Comparison of ENCODE assay signal across 23 mouse cellular contexts in the genomic region with DNA sequence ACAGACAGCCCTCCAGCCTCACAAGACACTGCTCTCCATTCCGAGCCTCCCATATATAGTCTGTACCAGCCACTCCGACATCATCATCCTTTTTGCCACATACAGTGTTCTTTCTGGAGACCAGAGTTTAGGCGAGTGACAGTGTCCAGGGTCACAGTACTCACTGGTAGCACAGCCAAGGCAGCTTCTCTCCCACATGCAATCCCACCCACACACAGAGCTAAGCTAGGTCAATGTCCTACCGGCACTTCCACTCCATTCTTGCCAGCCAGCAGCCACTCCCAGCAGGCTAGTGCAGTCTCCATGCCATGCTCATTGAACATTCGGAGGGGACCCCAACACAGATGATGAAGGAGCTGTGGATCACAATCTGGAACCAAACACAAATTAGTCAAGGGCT. TPM values are rescaled to one million over a fixed set of nuclear protein-coding genes. Genes with fewer than 3 reads are reported as not detected.
DNase-seq lines count a peak whose midpoint lies in the region; ATAC-seq and TF ChIP-seq lines count a peak whose summit lies in the region.
"Had no signal": no experiment of that assay in that cellular context is flagged by ENCODE, and none has a peak within 500 bp of the region (broad histone marks: within the 10 kb centered on the region; RNA-seq: fewer than 3 reads in every experiment).

No protein-coding gene starts in this region.

- H3K4me2 ChIP-seq in liver, embryonic 16.5 days (ENCODE audit: low read depth, low read length): no peak overlapping the region
- no peak overlapping the region for H3K4me2 ChIP-seq in liver, postnatal 0 days (ENCODE audit: low read depth, low read length)
- no peak overlapping the region for H3K4me2 ChIP-seq in liver, embryonic 12.5 days

- H3K27me3 ChIP-seq in liver, embryonic 16.5 days (ENCODE audit: control insufficient read depth, insufficient read depth, low read depth, low read length): no peaks in the 10 kb centered on the region
- H3K27me3 ChIP-seq in liver, postnatal 0 days (ENCODE audit: insufficient read depth, low read length): no peaks in the 10 kb centered on the region
- no peaks in the 10 kb centered on the region for H3K27me3 ChIP-seq in liver, embryonic 12.5 days (replicated peaks)
- H3K27me3 ChIP-seq: CH12.LX, Patski had no signal

- no peak for TF ChIP-seq EP300 in liver, postnatal 0 days (IDR thresholded peaks at IDR 0.05; ENCODE audit: low read depth)

- H3K4me1 ChIP-seq in liver, embryonic 16.5 days (ENCODE audit: control insufficient read depth, low read depth, low read length): no peaks in the 10 kb centered on the region
- no peaks in the 10 kb centered on the region; the same call in 1 of the 2 replicates for H3K4me1 ChIP-seq in liver, postnatal 0 days (ENCODE audit: insufficient read depth)
- H3K4me1 ChIP-seq in liver, embryonic 12.5 days: no peaks in the 10 kb centered on the region

- no peak overlapping the region for H3K4me3 ChIP-seq in liver, embryonic 16.5 days (ENCODE audit: low read depth, low read length)
- no peak overlapping the region for H3K4me3 ChIP-seq in liver, postnatal 0 days (ENCODE audit: low read depth, low read length)
- H3K4me3 ChIP-seq in liver, embryonic 12.5 days: no peak overlapping the region

- no peak for TF ChIP-seq CTCF in liver, postnatal 0 days (IDR thresholded peaks at IDR 0.05; ENCODE audit: low read depth)

- DNase-seq in frontal cortex, postnatal 25 days (ENCODE audit: low spot score in 2 of 2): no peak
- DNase-seq in liver: no peak
- no peak for DNase-seq in liver, postnatal 0 days
- DNase-seq in gonadal fat pad, adult 2 months (ENCODE audit: low read depth): peak; percentile 4
- no peak for DNase-seq in adrenal gland, adult (ENCODE audit: inconsistent age in 2 of 2, low spot score in 1 of 2)
- DNase-seq: adrenal gland, adult 2 months; adrenal gland, adult 8-10 months; adrenal gland, postnatal 10 days; adrenal gland, postnatal 14 days; adrenal gland, postnatal 25 days; adrenal gland, postnatal 36 days; B cell, adult 2 months; cerebellum, adult 11 months; cerebellum, adult 11-12 months; cerebellum, adult 18-20 months had no signal

- H3K9ac ChIP-seq in liver, embryonic 16.5 days (ENCODE audit: low read depth, low read length): no peak overlapping the region
- no peak overlapping the region for H3K9ac ChIP-seq in liver, postnatal 0 days (replicated peaks)
- no peak overlapping the region for H3K9ac ChIP-seq in liver, embryonic 12.5 days

- H3K27ac ChIP-seq in liver, embryonic 16.5 days (ENCODE audit: low read length): no peak overlapping the region
- H3K27ac ChIP-seq in liver, postnatal 0 days (ENCODE audit: low read depth): no peak overlapping the region
- H3K27ac ChIP-seq in liver, embryonic 12.5 days: no peak overlapping the region

- no peaks in the 10 kb centered on the region for H3K9me3 ChIP-seq in liver, embryonic 16.5 days (replicated peaks; ENCODE audit: control insufficient read depth, low read length)
- H3K9me3 ChIP-seq in liver, postnatal 0 days (ENCODE audit: low read length): no peaks in the 10 kb centered on the region
- H3K9me3 ChIP-seq in liver, embryonic 12.5 days (replicated peaks): no peaks in the 10 kb centered on the region
- H3K9me3 ChIP-seq: G1E had no signal

- peak; percentile 34; the same call in 1 of the 2 replicates for ATAC-seq in frontal cortex, adult (ENCODE audit: low TSS enrichment)
- ATAC-seq in liver, embryonic 16.5 days (ENCODE audit: low read depth): peak; percentile 69
- ATAC-seq in liver, postnatal 0 days: peak; percentile 71
- no peak for ATAC-seq in liver, embryonic 12.5 days
- ATAC-seq: activated CD4-positive, CD25-positive, alpha-beta regulatory T cell, adult 4 months; CD4-positive, CD25-positive, alpha-beta regulatory T cell, adult 4 months; Patski had no signal

- WGBS in liver, embryonic 16.5 days (ENCODE audit: insufficient replicate concordance): 77% methylated on average over 5 of the region's 5 CpGs
- 76% methylated on average over 5 of the region's 5 CpGs for WGBS in liver, postnatal 0 days (ENCODE audit: insufficient replicate concordance)
- WGBS in liver, embryonic 12.5 days (ENCODE audit: insufficient replicate concordance): 79% methylated on average over 5 of the region's 5 CpGs

- H3K36me3 ChIP-seq in liver, embryonic 16.5 days (ENCODE audit: control insufficient read depth, insufficient read depth): peaks cover 4% of the 10 kb centered on the region
- peaks cover 26% of the 10 kb centered on the region for H3K36me3 ChIP-seq in liver, postnatal 0 days (replicated peaks; ENCODE audit: insufficient read depth, low read length)
- H3K36me3 ChIP-seq in liver, embryonic 12.5 days: peaks cover 73% of the 10 kb centered on the region

RNA-seq across cellular contexts. Expression of a gene that starts 23.7 kb away (rescaled TPM):
- 242 and 251 TPM in 2 replicates for polyA plus RNA-seq in liver, embryonic 16.5 days (2015; fragmentation: Nextera tagmentation; extraction: Ambion mirVana)
- polyA plus RNA-seq in liver, postnatal 0 days (2015; fragmentation: Nextera tagmentation; extraction: Ambion mirVana): 306 and 316 TPM in 2 replicates
- polyA plus RNA-seq in liver, embryonic 12.5 days (2016; fragmentation: Nextera tagmentation; extraction: Ambion mirVana): 107 and 111 TPM in 2 replicates
- 0.12 and 0.18 TPM in 2 replicates for polyA plus RNA-seq in gonadal fat pad, adult 2 months (2012; rRNA removed)
- polyA plus RNA-seq: G1E had no signal

RNA-seq across cellular contexts. Expression of a gene that starts 31.6 kb away (rescaled TPM):
- 2.9 and 4.0 TPM in 2 replicates for polyA plus RNA-seq in liver, embryonic 16.5 days (2015; fragmentation: Nextera tagmentation; extraction: Ambion mirVana)
- polyA plus RNA-seq in liver, postnatal 0 days (2015; fragmentation: Nextera tagmentation; extraction: Ambion mirVana): 1.6 and 2.7 TPM in 2 replicates
- 4.7 and 5.3 TPM in 2 replicates for polyA plus RNA-seq in liver, embryonic 12.5 days (2016; fragmentation: Nextera tagmentation; extraction: Ambion mirVana)
- polyA plus RNA-seq in gonadal fat pad, adult 2 months (2012; rRNA removed): 15.6 and 23.2 TPM in 2 replicates

Comparison
In these comparisons a context has a peak if more than half of its experiments do, and no peak if none do; other contexts are left out.
1. RNA of a gene that starts 23.7 kb away (polyA plus RNA-seq): 306 to 316 TPM in liver, postnatal 0 days, 242 to 251 TPM in liver, embryonic 16.5 days and 107 to 111 TPM in liver, embryonic 12.5 days; 0.12 to 0.18 TPM in gonadal fat pad, adult 2 months; every median in the first group is over 10 times any median in the second.